Mouse (Mus musculus) heart, postnatal 14 days (tissue): Measurements from ENCODE around the gene Med28. TPM values are rescaled to one million over a fixed set of nuclear protein-coding genes. Genes with fewer than 3 reads are reported as not detected.
A peak's percentile ranks its signal among the peaks of the same experiment; 100 is the strongest.

Experiments
- DNase-seq, 2 experiments: peaks; one replicate each; pipeline ENCODE4 v3.0.0; 2021 to 2022
- intact Hi-C: fragments of 180-260 bp; cut with DNase I; formaldehyde crosslinking; loops from one replicate; pipeline ENCODE4 v1.15.1; 2025
- total RNA-seq, 2 experiments: library from RNA; stranded (reverse); gene quantifications; 2 replicates each; pipeline ENCODE4 v1.2.3; 2021

Gene Med28
- total RNA-seq, 2 experiments from 2014 or later = 44.3 to 48.4 TPM

GRCm38 (mm10) chr5:45496930-45497550 is 23.0 kb upstream of the Med28 start:
- intact Hi-C loops = no loop called here
- DNase-seq = no peak

GRCm38 (mm10) chr5:45497564-45497963 is 22.5 kb upstream of the Med28 start:
- intact Hi-C loops = no loop called here
- no peak for DNase-seq

- no peak for DNase-seq
- intact Hi-C loops = no loop called here
Observed at GRCm38 (mm10) chr5:45510071-45510470, 10.0 kb upstream of the Med28 start.

DNA sequence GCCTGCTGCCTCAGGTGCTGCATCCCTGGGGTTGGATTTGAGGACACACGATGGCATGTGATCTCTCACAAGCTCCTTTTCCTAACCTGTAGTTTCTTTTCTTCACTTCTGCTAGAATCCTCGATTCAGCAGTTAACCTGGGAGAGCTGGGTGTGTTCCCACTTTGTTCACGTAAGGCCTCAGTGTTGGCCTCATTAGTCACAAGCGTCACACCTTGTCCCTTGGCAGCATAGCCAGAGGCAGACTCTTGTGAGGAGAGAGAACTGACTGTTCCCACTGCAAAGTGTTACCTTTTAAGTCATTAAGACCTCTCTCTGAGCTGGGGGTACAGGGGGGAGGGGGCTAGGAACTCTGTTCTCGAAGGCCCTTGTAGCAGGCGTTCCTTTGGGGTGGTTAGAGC is 7.1 kb upstream of the Med28 start:
- no peak for DNase-seq
- intact Hi-C loops = no loop called here

GRCm38 (mm10) chr5:45513511-45513910 is 6.5 kb upstream of the Med28 start:
- intact Hi-C loops = no loop called here
- no peak for DNase-seq

DNA sequence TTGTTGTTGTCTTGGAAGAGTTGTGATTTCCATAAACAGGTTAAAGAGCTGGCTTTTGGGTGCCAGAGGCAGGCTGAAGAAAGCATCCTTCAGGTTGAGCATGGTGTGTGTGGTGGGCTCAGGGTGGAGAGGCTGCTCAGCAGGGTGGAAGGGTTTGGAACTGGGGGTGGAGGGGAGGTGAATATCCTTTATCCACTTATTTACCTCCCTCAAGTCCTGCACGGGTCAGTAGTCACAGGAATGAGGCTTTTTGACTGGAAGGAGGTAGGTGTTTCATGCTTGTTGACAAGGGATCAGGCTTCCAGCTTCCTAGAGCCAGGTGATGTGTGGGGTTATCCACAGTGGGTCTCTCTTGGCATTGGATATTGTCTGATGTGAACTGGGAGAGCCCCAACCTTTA is 5.4 kb upstream of the Med28 start:
- DNase-seq = no peak
- intact Hi-C loops = no loop called here

DNA sequence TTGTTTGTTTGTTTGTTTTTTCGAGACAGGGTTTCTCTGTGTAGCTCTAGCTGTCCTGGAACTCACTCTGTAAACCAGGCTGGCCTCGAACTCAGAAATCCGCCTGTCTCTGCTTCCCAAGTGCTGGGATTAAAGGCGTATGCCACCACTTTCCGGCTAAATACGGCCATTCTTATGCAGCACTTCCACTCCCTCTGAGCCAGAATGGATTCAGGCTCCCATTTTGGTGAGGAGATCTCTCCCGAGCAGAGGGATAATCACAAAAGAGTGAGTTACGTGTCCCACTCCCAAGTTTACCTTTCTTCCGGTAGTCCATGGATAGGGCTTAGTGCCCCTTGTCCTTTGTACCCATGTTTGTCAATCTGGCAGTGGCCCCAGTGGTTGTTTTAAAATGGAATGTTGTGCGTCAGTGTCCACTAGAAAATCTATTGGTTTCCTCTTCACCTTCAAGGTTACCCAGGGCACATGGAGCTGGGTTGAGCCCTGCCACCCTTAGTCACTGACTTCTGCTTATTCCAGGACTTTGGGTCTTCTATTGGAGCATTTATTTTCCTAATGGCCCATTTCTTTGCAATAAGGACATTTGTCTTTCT is 4.8 kb upstream of the Med28 start:
- no peak for DNase-seq
- intact Hi-C loops = no loop called here

DNA sequence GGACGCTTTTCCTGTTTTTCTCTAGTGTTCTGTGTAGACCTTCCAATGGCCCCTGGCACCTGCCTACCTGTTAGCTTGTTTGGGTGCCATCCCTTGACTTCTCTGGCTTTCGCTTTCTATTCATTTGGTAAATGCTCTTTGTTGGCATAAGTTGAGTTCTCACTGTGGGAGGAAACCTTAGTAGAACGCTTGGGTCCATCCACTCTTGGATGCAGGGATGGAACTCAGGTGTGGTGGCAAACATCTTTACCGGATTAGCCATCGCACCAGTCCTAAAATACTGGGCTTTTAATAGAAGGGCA is 731 bp downstream of the Med28 start:
- DNase-seq = no peak
- intact Hi-C loops = loop anchor here (2.0 to 10.0 kb wide), 2 partner anchors 72 to 1296 kb away; partner anchors contain the start of gene Tapt1

GRCm38 (mm10) chr5:45521601-45522000 is 1.6 kb downstream of the Med28 start:
- intact Hi-C loops = loop anchor here (2.0 to 10.0 kb wide), 2 partner anchors 73 to 1297 kb away; partner anchors contain the start of gene Tapt1
- DNase-seq = no peak

DNA sequence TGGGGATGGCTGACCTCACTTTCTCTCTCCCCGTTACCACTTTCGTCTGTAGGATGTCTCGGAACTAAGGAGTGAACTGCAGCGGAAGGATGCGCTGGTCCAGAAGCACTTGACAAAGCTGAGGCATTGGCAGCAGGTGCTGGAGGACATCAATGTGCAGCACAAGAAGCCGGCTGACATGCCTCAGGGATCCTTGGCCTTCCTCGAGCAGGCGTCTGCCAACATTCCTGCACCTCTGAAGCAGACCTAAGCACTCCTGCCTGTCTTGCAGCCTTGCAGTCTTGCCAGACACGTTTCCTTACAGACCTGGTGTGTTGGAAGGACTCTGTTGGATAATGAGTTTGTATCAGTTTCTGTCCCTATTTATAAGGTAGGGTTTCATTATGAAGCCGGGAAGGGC is 5.1 kb downstream of the Med28 start:
- no peak for DNase-seq
- intact Hi-C loops = loop anchor here (10.0 kb wide), 1 partner anchor 1300 kb away; the partner anchor contains the start of gene Tapt1

DNA sequence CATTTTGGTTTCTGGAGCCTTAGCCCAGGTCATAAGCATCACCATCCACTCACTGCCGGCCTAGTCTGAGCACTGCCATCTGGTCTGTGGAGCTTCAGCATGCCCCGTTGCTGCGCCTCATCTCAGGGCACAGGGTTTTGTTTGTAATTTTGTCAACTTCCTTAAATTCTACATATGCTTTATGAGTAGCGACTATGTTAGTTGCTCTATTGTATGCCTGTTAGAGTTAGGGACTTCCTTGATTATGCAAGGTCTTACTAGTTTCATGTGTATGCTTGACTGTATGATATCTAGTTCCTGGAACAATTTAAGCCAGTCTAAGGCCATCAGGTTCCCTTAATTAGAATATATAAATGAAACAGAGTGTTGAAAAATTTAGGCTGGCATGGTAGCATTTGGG is 6.3 kb downstream of the Med28 start:
- intact Hi-C loops = loop anchor here (10.0 kb wide), 1 partner anchor 1302 kb away; the partner anchor contains the start of gene Tapt1
- DNase-seq = no peak

DNA sequence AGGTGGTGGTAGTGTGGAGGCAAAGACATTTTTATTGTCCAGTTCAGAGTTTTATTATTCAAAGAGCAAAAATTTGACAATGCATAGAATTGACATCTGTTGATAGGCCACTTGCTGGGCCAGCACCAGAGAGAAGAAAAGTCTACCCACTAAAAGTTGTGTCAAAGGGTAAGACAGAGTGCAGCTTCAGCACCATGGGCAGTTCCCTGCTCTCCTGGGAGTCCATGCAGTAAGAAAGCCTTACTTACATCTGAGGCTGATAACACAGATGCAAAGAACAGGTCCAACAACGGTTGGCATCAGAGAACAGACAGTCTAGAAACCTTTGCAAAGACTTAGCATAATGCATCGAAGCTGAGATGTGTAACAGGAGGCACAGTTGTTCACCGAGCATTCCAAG is 9.7 kb downstream of the Med28 start:
- intact Hi-C loops = loop anchor here (10.0 kb wide), 1 partner anchor 1305 kb away; the partner anchor contains the start of gene Tapt1
- peak in 1 of 2 experiments; percentile 31 for DNase-seq

- DNase-seq = peak; percentile 37 to 55
- intact Hi-C loops = loop anchor here (2.0 kb wide), 1 partner anchor 134 kb away; the partner anchor contains the start of gene Ncapg
Observed at GRCm38 (mm10) chr5:45534319-45535098, 14.5 kb downstream of the Med28 start.

- intact Hi-C loops = loop anchor here (2.0 kb wide), 1 partner anchor 134 kb away; the partner anchor contains the start of gene Ncapg
- DNase-seq = no peak
Observed at GRCm38 (mm10) chr5:45535177-45535576, 15.1 kb downstream of the Med28 start.

DNA sequence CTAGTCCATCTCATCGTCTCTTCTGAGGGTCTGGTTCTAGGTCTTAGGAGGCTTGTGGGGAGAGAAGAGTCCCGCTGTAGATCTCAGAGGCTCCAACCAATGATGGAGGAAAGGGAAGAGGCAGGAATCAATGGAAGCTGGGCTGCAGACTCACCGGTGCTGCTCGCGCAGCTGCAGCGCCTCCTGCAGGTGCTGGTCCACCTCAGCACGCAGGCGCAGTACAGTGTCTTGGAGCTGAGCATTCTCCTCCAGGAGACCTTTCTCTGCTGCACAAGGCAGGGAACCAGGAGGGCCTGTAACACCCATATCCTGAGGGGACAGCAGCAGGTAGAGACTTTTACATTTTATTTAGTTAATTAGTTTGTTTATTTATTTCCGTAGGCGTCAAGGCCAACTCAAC is 19.5 kb downstream of the Med28 start:
- intact Hi-C loops = no loop called here
- no peak for DNase-seq

- intact Hi-C loops = no loop called here
- DNase-seq = peak in 1 of 2 experiments; percentile 5
Observed at GRCm38 (mm10) chr5:45543374-45543773, 23.3 kb downstream of the Med28 start.

DNA sequence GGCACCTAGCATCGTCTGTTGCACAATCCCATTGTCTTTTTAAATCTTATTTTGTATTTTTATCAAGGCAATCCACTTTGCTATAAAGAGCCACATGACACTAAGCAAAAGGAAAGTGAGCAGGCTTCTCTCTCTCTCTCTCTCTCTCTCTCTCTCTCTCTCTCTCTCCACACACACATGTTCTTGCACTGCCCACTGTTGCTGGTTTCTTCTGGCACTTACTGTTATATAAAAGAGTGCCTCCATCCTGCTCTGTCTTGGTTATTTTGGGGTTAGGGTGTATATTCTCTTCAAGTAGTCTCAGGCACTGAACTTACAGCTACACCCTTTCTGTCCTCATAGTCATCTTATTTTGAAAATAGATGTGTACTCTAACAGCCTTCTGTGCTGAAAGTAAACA is 29.6 kb downstream of the Med28 start:
- no peak for DNase-seq
- intact Hi-C loops = no loop called here

- DNase-seq = no peak
- intact Hi-C loops = no loop called here
Observed at GRCm38 (mm10) chr5:45564054-45564453, 44.0 kb downstream of the Med28 start.

- no peak for DNase-seq
- intact Hi-C loops = no loop called here
Observed at GRCm38 (mm10) chr5:45565829-45566228, 45.8 kb downstream of the Med28 start.

GRCm38 (mm10) chr5:45572816-45573215 is 52.8 kb downstream of the Med28 start:
- intact Hi-C loops = no loop called here
- no peak for DNase-seq

GRCm38 (mm10) chr5:45576716-45577115 is 56.7 kb downstream of the Med28 start:
- DNase-seq = no peak
- intact Hi-C loops = no loop called here
